Mouse (Mus musculus) ES-CJ7 (cell line): ENCODE data around the gene Usp21.
"Not testable (repeated sequence)": the region's sequence is repeated elsewhere in the genome, so short reads cannot be mapped to it uniquely, and the experiment has no call there.

Experiments
- DNase-seq: peaks from one replicate; pipeline ENCODE4 v3.0.0; 2011; ENCODE audit warnings: low read depth, low spot score

Gene Usp21

DNA sequence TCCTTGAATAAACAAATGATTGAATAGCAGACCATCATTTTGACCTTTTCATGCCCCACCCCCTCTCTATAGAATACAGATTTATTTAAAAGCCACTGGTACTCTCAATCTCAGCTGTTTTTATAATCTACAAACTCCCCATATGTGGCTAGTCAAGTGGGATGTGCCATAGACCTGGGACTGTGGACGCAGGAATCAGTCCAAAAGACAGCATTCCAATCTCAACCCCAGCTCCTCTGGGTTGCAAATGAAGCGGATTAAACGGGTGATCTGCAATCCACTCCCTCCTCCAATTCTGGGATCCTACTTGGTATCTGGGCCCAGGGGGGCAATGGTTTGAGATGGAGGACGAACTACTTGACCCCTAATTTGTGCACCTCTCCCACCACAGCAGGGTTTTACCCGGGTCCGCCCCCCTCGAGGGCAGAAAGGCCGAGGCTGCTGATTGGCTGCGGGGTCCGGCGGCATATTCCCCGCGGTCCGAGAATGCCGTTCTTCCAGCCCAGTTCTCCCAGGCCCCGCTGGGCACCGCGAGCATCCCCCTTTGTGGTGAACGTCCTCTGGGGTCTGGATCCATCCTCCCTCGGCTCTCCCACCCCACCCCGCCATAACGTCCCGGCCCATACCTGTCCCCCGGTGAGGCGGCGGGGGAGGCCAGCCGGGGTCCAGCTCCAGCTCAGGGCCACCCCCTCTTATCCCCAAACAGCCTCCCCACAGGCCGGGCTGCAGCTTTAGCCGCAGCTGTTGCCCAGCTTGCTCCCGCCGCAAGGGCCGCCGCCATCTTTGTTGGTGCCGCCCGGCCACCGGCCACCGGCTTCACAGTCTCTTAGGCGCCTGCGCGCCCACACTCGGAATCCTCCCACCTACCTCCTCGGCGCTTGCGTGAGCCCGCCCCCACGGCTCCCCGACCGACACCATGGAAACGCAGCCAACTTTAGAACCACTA lies at the start of gene Usp21:
Usp21 (minus strand) TSS at position 856 of the 946 bp plus-strand sequence.
- DNase-seq, result peak; percentile 95

DNA sequence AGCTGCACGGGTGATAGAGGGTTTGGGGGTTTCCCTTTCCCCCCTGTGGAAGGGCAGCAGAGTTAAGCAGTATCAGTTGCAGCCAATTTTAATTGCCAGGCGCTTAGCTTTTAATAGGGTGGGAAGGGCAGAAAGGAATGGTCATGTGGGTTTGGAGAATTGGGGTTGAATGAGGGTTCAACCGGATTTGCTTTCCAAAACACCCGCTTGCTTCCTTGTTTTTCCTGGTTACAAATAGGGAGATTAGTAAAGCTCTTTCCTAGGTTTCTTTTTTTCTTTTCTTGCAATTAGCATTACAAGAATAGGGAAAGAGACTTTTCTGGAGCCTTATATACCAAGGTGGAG lies 42.4 kb upstream of the Usp21 start:
- DNase-seq, result peak; percentile 64

DNA sequence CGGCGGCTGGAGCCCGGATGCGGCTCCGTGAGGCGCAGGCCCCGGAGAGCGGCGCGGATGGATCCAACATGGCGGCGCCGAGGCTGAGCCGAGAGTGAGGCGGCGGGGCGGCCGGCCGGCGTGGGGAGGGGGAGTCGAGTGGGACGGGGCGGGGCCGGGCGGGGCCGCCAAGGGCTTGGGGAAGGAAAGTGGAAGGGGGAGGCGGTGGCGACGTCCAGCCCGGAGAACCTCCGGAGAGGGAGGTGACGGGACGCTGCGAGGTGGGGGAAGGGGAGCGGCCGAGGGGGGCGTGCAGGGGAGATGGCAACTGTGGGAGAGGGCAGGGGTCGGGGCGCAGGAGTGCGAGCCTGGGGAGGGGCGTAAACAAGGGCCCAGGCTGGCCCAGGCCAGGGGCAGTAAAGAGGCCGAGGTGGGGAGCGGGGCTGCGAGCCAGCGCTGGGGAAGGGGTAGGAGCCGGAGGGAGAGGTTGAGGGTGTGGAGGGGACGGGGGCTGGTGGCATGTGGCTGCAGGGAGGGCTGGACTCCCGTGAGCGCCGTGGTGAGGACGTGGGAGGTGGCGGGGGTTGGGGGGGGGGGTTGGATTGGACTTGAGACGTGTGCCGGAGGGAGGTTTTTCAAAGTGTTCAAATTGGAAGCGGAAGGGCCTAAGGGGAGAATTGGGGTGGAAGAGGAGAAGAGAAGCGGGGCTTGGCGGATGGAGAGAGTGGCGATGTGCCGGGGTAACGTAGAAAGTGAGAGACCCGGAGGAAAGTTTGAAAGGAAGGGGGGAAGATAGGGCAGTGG lies 41.8 kb upstream of the Usp21 start:
- DNase-seq, result peak; percentile 89

DNA sequence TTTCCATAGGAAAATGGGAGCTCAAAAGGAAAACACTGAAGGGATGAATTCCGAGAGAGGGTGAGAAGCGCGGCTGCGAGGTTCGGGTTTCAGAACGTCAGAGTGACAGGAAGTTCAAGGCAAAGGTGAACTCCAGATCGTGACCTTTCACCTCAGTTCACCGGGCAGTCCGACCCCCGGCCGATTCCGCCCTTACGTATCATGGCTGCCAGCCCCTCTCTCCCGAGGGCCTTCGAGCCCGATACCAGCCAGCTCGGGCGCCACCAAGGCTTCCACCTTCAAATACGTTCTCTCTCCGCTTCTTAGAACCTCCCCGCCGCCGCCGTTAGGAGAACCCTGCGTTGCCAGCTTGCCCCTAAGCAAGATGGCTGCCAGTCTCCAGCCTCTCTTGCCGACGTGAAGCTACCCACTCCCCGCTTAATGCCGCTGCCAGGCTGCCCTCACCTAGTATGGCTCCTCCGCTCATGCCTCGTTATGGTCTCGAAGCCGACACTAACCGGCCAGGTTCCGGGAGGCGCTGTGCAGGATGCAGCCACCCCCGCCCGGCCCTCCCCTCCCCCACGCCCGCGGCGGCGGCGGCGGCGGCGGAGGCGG lies 41.1 kb upstream of the Usp21 start, which contains the start of gene Dedd:
Dedd (plus strand) TSS at position 307 of the 594 bp plus-strand sequence.
- peak; percentile 96 for DNase-seq

DNA sequence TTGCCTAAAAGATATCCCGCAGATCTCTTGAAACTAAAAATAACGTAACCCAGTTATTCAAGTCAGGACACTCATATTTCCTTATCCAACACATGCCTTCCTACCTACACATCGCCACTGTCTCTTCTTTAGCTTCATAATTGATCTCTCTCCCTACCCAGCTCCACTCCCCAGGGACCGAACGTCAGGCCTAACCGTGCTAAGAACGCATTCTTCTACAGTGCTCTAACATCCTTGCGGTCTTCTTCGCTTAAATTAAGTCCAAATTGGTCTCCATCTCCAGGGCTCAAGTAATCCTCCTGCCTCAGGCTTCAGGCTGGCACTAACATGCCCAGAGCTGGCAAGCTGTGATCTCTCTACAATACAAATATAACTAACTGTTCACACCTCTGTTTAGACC lies 40.5 kb upstream of the Usp21 start:
- DNase-seq, result no peak

DNA sequence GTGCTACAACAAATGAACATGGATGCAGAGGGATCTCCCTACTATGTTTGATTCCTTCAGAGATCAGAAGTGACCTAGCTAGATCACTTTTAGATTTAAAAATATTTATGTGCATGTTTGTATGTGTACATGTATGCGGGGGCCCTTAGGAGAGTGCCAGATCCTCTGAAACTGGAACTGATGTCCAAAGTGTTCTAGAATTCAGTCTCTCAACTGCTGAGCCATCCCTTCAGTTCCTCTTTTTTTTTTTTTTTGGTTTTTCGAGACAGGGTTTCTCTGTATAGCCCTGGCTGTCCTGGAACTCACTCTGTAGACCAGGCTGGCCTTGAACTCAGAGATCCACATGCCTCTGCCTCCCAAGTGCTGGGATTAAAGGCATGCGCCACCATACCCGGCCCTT lies 38.8 kb upstream of the Usp21 start:
- not testable (repeated sequence) for DNase-seq

DNA sequence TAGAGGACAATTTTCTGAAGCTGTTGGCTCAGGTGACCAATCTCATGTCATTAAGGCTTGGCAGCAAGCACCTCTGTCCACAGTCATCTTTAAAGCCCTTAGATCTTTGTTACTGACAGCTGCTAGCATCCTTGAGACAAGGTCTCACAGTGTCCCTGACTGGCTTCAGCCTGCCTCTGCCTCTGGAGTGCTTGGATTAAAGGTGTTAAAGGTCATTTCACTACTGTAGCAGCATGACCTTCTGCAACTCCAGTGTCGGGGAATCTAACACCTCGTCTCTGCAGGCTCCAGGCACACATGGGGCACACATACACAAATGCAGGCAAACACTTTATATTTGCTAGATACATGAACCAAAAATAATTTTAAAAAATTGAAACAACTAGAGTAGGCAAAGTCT lies 37.8 kb upstream of the Usp21 start:
- DNase-seq, result peak; percentile 59

DNA sequence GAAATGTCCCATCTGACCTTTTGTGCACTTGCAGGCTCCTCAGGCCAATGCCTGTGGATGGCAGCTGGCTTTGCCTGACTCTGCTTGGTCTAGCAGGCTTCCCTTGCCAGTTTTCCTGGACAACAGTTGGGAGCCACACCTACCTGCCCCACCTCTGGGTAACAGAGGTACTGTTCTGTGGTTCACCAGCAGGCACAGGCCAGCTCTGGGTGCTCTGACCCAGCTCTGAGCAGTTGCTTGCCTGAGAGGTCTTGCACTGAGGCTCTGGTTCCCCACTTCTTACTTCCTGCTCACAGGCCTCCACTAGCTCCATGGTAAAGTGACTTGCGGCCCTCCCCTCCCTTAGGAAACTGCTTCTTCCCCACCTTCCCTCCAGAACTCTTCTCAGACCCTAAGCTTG lies 34.2 kb upstream of the Usp21 start:
- peak; percentile 74 for DNase-seq

DNA sequence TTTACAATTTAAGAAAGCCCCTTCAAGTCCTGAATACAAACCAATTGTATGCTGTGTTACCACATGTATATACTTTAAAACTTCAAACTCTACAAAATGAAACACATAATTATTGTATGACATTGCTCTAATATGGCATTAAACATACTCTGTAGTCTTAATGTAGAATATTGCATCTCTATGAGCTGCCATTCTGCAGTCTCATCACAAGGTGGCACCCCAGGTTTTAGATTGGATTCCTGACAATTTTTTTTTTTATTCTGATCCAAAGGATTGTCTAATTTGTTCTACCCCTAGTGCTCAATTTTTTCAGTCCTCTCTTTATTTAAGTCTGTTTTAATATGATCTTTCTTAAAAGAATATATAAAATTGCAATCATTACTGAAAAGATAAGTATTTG lies 33.6 kb upstream of the Usp21 start:
- DNase-seq, result peak; percentile 46

DNA sequence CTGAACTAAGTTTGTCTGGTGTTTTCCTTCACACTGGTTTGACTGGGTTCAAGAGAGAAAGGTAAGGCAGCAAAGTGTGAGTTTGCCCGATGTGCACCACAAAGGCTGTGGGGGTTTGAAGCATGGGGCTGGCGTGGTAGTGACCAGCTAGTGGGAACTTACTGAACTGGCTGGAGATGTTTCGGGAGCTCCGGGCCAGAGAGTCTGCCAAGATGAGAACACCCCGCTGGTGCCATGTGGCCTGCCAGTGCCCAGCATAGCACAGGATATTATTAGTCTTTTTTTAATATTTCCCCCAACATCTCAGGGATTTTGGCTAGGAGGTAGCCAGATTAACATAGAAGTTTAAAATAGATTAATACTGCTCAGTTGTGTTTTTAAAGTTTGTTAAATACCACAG lies 32.4 kb upstream of the Usp21 start:
- DNase-seq, result no peak

DNA sequence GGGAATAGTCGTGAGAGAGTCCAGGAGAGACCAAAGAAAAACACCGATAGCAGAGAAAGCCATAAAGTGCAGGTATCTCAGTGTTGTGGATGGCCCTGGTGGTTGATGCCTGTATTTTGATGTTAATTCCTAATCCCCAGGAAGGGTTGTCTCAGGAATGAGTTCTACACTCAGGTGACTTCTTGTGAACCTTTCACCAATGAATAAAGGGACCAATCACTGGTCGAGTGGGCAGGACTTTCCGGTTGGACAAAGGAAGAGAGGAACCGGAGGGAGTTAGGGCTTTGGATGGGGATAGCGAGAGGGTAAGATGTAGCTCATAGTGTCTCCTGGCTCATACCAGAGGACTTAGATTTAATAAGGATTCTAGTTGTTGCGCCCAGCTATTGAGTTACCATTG lies 32.0 kb upstream of the Usp21 start:
- DNase-seq, result peak; percentile 96

DNA sequence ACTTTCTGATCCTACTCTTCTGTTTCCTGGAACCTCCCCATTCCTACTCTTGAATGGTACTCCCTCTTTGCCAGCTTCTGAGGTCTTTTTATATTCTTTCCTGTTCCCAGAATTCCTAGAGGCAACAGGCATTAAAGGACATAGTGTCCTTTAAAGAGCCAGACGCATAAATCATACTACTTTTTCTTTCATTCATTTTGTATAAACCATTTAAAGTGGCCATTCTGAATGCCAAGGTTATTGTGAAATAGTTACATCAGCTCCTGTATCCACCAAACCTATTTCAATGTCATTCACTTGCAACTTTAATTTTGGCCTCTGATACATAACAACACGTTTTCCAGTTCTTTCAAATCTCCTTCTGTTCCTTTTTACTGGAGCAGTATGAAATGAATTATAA lies 21.5 kb upstream of the Usp21 start:
- DNase-seq, result no peak

DNA sequence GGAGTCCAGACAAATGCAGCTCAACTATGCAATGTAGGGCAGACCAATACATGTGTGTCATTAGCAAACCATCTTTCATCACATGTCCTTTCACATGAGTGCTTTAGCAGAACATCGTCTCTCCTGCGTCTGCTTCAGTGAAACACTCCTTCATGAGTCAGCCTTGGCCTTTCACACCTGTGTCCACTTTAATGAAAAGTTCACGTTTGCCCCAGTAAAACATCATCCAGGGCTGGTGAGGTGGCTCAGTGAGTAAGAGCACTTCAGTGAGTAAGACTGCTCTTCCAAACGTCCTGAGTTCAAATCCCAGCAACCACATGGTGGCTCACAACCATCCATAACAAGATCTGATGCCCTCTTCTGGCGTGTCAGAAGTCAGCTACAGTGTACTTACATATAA lies 18.4 kb upstream of the Usp21 start:
- not testable (repeated sequence) for DNase-seq

DNA sequence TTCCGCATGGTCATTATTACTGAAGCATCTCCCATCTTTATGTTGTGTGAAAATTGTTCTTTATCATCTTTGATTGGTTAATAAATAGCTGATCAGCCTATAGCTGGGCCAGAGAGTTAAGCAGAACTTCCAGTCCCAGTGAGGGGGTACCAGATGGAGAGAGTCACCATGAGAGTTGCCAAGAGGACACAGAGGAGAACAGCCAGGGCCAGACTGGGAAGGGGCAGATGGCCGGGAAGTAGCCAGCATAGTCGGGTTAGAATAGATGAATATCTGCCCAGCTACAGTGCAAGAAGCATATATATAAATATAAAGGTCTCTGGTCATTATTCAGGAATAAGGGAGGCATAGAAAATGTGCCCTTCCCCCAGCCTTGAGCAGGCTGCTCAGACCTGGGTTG lies 10.4 kb upstream of the Usp21 start:
- no peak for DNase-seq

DNA sequence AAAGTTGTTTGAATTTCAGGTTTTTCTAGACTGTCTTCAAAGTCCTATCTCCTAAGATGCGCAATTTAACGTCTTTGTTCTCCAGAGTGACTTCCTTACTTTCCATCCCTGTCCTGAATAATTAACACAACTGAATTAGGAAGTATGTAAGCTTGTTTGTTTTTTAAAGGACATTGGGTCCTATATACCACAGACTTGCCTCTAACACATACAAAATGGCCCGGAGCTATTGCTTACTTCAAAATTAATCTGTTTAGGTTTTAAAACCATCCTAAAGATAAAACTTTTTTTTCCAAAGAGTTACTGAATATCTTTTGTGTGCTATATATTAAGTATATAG lies 7.2 kb upstream of the Usp21 start:
- no peak for DNase-seq

DNA sequence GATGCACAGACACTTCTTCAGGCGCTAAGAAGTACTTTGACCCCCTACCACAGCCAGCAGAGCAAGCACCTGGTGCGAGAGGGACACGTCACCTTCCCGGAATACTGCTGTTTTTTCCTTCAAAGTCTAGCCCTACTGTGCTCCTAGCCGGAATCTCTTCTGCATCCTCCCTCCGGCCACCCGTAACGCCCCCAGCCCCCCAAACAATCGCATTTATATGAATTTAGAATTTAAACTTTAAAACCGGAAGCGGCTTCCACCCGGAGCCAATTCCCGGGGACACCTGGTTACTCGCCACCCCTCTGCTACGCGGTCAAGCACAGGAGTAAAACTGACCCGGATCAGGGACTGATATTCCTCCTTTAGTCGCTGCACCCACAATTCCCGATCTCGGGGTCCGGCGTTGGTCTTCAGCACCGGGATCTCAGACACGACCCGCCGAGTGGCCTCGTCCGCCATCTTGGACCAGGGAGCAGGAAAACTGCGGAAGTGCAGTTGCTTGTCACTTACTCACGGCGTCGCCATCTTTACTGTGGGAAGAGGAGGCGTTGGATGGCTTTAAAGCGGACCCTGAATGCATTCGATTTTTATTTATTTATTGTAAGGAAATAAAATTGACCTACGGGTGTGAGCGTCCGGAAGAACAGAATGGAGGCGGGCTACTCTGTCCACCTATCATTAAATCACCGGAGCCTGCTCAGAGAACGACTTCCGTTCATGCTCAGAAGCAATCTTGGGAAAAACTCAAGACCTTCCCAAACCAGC lies 6.7 kb upstream of the Usp21 start, which contains the start of gene Ufc1:
Ufc1 (minus strand) TSS at position 727 of the 765 bp plus-strand sequence.
- DNase-seq, result peak; percentile 92

DNA sequence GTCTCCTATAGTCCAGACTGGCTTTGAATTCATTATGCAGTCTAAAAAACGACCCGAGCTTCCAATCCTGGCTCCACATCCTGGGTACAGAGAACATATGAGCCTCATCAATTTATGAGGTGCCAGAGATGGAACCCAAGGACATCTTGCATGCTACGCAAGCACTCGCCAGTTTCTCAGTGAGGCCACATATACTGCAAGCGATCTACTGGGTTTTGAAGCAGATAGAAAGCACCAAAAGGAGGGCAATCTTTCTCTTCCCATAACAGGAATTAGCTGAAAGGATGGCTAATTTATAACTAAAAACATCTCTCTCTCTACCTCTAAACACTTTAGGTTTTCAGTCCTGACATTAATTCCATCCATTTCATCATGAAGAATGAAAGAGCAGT lies 6.1 kb upstream of the Usp21 start:
- no peak for DNase-seq

DNA sequence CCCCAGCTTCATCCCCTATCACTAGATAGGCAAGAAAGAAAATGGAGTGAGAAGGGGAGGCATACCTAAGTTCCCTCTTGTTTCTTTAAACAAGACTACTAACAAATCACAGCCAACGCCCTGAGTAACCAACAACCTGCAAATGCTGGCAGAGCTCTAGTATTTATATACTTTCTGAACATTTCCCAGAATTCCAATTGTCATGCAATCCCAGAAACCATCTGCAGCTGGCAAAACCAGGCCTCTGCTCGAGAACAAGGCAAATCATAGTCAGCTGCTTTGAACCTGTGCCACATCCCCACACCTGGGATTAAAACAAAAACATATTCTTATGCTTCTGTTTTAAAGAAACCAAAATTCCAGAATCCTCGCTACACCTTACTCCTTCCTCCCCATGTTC lies 5.6 kb upstream of the Usp21 start:
- DNase-seq, result no peak

DNA sequence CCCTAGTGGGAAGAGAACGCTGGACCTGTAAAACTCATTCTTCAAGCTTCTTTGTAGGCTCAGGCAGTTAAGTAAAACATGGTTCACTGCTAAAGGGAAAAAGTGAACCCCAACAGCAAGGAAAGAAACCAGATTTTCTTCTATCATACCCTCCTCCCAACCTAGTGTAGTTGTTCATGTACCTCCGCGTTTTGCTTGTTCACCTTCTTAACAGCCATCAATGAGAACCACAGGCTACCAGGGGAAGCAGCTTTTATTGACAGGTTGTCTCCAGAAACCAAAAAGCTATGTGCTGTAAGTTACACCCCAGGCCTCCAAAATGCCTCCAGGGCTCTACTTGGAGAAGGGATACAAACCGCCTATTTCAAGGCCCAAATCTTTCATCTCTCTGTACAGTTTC lies 537 bp upstream of the Usp21 start:
- no peak for DNase-seq

DNA sequence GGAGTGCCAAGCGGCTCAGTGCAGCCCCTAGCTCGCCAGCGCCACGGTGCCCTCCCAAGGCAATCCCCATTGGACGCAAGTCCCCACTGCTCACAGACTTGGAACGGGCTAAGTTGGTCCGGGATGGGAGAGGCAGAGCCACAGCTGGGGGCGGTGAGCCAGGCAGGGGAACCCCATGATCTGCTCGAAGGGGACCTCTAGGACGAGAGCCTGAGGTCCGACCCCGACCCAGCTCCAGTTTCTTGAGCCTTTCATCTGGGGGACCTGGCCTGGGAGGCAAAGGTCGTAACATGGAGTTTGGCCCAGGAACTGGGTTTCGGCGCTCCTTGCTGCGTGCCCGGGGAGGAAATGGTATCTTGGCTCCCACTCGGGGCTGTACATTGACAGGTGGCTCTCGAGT lies 1.3 kb downstream of the Usp21 start:
- no peak for DNase-seq

DNA sequence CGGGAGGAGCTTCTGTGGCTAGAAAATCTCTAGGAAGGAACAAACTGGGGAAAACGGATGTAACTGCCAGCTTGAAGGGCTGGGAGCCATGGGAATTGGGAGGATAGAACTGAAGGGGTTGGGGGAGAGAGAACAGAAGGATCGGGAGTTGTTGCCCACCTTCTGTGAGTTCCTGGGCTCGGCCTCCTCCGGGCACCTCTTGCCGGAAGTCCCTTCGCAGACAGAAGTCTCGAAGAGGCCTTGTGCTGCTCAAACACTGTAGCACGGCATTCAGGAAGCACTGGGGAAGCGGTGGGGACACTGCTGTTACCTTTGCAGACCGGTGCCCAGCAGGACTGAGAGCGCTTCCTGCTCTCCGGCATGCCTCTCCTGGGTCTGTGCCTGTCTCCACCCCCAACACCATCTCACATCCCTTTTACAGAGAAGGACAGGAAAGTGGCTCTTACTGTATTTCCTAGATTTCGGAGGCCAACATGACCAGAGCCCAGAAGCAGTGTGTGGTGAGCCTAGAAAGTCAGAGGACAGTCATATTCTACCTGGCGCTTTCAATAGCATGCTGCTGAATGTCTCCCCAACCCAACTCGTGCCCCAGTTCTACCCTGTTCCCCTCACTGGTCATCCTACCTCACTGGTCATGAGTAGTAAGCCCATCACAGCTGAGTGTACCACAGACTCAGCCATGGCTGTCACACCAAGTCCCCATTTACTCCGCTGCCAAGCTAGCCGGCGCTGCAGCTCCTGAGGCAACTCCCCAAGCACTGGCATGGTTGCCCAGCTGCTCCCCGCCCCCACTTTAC lies 2.5 kb downstream of the Usp21 start:
- no peak for DNase-seq
